Mouse (Mus musculus) cerebellum, adult 9-11 months (tissue): Measurements from ENCODE around the gene Arhgap23.
A peak's percentile ranks its signal among the peaks of the same experiment; 100 is the strongest.

Experiments used
- DNase-seq: peaks from one replicate; pipeline ENCODE4 v3.0.0; 2022

Arhgap23 gene

DNA sequence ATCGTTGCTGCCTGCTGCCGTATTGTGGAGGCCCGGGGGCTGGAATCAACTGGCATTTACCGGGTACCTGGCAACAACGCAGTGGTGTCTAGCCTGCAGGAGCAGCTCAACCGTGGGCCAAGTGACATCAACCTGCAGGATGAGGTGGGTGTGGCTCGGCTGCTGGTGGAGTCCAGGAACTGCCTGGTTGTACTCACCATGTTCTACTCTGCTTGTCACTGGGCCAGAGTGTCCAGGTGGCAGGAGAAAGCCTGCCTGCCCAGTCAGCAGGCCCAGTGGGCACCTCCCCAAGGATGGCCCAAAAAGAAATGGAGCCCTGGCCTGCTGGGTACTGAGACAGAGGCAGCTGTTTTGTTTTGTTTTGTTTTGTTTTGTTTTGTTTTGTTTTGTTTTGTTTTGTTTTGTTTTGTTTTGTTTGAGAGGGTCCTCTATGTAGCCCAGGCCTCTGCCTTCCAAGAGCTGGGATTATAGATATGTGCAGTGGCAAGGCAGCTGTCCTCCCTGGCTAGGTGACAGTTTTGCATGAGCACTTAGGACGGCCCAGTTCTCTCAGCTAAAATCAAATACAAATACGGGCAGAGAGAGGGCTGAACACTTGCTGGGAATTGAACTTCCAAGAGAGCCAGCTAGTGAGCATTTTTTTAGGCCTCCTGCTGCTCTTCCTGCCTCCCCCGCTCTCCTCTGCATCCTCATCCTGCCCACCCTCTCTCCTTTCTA lies 51.3 kb downstream of the Arhgap23 start:
- peak; percentile 96 for DNase-seq

DNA sequence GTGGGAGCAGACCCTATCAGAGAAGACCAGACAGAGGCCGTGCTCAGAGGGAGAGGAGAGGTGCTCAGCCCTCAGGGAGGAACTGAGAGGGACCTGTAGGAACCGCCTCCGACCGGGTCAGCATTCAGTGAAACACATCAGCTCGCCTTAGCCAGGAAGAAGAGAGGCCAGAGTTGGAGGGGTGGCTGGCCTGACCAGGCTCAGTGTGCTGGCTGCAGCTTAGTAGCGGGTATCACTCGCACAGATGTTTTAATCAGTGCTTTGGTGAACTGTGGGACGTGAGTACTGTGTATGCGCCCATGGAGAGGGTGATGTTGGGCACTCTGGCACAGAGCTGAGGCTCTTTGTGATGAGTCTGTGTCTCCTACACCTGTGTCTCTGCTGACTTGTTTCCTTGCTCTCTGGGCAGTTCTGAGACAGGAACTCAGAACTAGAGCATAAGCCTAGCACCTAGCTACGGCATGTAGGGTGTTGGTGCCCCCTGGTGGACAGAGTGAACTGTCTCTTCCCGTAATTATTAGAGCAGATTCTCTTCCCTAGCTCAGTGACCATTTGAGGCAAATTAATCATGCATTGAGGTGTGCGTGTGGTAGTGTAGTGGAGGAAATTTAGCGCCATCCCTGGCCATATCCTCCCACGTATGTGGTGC lies 53.4 kb downstream of the Arhgap23 start:
- DNase-seq: peak; percentile 87

DNA sequence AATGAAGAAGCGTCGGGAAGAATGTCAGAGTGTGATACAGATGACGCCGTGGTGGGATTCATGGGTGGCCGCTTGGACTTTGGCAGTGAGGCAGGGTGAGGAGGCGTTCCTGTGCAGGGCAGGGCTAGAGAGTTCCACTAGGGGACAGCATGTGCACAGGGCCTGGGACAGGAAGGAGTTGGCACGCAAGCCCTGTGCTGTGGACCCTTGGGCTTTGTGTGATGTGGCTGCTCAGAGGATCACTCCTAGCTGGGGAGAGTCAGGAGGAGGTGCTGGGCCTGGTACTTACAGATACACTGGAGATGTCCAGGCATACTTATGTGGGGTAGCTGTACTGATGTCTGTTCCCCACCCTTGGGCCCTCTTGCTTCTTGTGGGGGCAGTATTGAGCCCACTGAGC lies 54.5 kb downstream of the Arhgap23 start:
- peak; percentile 45 for DNase-seq

DNA sequence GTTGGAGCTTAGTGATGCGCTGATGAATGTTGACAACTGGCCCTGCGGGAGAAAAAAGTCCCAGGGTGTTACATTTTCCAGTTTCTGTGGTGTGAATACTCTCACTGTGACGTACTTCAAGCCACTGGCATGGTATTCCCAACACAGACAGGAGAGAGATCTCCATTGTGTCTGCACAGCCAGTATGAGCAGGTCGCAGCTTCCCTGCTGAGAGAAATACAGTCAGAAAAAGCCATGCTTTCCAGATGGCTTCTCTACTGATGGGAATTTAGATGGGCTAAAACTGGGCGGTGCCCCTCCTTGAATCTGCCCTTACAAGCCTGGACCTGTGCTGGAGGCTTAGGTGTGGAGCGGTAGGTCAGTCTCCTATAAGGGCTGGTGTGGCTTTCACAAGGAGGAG lies 55.9 kb downstream of the Arhgap23 start:
- no peak for DNase-seq

DNA sequence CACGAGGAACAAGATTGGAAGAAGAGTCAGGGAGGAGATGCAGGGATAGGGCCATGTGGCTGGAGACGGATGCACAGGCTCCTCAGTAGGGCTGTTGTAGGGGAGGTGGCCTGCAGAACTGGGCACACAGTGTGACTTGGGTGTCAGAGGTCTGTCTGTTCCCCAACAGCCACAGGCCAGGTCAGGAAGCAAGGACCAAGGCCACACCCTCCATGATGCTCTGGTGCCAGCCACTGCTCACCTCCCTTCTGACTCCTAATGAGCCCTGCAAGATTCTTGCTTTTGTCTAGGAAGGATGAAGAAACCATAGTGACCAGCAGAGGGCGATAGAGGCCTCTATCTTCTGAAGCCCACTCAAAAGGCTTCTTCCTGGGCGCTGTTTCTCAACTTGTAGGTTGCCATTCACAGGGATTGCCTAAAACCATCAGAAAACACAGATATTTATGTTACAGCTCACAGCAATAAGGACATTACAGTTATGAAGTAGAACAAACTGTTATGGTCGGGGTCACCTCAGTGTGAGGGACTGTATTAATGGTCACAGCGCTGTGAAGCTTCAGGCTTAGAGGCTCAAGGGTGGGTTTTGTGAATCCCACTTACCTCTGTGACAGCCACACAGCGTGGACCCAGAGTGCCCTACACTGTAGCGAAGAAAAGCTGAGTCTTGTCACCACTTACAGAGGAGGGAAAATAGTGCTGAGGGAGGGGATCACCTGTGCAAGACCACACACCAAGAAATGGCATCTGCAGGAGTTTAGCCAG lies 61.2 kb downstream of the Arhgap23 start:
- DNase-seq: peak; percentile 79

DNA sequence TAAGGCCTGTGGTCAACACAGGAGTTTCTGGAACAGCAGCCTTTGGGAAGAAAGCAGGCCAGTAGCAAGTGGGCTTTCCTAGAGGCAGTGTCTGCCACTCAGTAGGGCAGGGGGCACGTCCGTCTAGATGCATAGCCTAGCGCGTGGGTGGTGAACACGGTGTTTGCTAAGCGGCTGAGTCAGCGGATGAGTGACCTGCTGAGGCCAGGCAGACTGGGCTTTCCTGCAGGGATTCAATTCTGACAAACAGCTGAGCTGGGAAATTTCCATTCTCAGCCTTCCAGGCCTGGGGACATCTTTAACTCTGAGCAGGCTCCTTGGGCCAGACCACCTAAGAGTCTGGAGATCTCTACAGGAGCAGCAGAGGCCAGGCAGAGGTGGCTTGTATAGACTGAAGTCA lies 62.1 kb downstream of the Arhgap23 start:
- DNase-seq: peak; percentile 69

DNA sequence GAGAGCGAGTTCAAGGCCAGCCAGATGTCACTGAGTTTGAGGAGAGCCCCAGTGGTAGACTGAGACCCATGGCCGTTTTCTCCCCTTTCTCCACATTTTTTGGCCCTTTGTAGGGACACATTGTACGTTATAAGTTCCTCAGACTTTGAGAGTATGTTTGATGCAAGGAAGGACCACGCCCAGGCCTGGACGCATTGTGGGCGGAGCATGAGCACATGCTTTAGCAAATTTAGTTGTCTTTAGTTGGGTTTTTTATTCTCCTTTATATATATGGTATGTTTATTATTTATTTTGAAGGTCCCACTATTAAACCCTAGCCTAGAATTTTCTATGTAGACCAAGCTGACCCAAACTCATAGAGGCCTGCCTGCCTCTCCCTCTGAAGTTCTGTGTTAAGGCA lies 63.0 kb downstream of the Arhgap23 start:
- no peak for DNase-seq

DNA sequence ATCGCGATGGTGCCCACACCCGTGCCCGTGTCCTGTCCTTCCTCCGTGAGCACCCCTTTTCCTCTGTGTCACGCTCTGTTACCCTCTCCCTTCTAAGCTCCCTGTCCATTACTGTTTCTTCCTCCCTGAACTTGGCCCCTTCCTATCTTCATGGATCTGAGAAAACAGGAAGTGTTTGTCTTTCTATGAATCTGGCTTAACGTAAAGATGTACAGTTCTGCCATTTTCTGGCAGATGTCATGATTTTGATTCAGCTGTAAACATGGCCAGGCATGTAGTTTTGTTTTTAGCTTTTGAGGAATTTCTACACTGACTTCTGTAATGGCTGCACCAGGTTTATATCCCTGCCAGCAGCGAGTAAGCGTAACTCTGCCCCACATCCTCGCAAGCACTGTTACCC lies 63.8 kb downstream of the Arhgap23 start:
- no peak for DNase-seq

DNA sequence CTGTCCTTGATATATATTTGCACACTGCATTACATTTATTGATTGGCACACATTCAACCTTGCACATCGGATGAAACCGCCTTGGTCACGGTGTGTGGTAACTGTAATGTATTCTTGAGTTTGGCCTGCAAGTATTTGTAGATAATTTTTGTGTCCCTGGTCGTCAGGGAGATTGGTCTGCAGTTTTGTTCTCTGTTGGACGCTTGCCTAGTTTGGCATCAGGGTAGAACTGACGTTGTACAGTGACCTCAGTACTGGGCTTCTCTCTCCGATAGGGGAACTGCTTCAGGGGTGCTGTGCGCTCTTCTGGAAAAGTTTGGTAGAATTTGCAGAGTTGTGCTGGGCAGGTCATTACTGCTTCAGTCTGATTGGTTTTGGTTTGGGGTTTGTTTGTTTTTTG lies 64.5 kb downstream of the Arhgap23 start:
- no peak for DNase-seq

DNA sequence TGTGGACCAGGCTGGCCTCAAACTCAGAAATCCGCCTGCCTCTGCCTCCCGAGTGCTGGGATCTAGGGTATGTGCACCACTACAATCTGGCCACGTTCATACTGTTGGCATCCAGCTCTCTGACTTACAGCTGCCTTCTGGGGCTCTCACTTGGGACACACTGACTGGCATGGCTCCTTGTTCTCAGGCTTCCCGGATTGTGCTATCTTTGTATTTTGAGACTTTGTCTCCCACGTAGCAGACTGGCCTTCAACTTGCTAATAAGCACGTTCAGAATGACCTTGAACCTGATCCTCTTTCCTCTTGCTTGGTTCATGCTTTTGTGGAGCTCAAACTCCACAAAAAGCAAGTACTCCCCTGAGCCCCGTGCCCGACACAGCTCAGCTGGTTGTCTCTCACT lies 70.3 kb downstream of the Arhgap23 start:
- DNase-seq: no peak

DNA sequence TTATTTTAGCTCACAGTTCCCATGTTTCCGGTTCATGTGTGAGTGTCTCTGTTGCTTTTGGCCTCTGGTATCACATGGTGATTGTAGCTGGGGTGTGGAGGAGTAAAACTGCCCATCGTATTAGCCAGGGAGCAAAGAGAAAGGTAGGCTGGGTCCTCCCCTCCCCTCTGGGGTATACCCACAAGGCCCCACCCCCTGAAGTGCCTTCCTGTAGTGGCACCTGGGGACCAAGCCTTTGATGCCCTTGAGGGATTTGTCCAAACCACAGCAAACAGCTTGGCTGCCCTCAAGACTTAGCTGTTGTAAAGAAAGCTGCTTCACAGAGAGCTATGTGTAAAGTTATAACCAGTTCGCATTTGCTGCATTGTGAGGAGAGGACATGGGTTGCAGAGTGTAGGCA lies 72.3 kb downstream of the Arhgap23 start:
- DNase-seq: no peak

DNA sequence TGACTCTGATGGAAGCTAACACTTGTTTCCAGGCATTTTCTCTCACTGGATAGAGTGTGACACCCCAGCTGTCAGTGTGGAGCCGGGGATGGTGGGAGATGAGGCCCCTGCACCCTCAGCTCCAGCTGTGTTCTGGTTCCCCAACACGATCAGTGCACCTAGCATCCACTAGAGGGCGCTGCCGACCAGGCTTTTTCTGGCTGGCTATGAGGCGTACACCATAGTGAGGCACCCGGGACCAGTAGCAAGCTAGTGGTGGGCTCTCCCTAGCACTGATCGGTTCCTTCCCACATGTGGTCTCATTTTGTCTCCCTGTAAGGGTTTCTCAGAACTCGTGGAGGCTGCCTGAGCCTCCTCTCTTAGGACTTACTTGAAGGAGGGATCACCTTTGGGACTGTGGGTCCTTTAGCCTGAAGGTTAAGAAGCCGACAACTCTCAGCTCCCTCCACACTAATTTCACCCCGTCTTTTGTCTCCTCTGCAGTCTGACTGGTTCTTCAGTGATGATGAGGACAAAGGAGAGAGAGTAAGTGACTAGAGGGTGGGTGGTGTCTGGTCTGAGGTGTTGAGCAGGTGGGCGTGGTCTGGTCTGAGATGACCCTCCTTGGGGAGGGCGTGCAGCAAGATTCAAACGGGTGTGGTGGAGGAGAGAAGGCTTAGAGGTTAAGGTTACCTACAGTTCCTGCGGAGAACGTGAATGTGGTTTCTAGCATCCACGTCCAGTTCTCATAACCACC lies 74.4 kb downstream of the Arhgap23 start:
- DNase-seq: peak; percentile 72

DNA sequence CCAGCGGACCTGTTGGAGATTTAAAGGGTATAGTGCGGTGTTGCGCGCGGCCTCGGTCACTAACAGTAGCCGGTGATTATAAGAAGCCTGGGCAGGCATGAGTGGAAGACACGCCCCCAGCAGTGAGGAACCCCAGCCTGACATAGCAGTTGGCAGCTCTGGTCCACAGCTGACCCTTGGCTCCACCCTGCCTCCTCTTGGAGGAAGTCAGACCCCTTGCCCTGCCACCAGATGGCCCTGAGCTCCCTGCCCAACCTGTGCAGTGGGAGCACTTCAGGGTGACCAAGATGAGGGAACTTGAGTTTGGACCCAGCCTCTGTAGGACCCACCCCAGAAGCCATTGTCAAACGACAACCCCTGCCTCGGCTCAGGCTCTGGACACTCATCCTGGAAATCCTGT lies 76.3 kb downstream of the Arhgap23 start:
- no peak for DNase-seq

DNA sequence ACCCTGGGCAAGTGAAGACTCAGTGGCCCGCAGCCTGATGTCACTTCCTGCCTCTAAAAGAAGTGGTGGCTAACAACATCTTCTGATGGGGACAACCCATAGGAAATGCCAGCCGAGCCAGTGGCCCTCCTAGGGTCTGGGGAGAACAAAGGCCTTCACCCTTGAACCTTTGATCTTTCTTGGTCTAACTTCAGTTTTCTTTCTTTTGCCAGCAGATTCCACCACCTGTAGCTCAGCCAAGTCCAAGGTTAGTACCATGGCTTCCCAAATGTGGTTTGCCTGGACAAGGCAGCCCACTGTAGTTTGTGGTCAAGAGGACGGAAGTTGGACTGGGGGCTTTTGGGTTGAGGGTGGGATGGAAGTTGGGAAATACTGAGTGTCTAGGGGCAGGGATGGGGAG lies 77.5 kb downstream of the Arhgap23 start:
- DNase-seq: no peak

DNA sequence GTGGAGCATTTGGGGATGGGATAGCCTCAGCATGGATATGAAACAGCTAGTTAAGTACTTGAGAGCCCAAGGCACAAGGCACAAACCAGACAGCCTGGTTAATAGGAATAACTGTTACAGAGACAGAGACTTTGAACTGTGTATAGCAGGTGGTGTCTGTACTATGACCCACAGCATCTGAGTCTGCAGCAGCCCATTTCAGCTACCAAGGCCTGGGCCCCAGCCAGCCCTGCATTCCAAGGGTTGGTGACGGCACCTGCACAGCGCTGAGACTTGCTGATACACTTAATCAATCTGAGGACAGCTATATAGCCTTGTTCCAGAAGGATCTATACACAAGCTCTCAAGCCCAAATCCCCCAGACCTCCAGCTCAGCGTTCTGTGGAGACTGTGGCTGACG lies 82.2 kb downstream of the Arhgap23 start:
- no peak for DNase-seq

DNA sequence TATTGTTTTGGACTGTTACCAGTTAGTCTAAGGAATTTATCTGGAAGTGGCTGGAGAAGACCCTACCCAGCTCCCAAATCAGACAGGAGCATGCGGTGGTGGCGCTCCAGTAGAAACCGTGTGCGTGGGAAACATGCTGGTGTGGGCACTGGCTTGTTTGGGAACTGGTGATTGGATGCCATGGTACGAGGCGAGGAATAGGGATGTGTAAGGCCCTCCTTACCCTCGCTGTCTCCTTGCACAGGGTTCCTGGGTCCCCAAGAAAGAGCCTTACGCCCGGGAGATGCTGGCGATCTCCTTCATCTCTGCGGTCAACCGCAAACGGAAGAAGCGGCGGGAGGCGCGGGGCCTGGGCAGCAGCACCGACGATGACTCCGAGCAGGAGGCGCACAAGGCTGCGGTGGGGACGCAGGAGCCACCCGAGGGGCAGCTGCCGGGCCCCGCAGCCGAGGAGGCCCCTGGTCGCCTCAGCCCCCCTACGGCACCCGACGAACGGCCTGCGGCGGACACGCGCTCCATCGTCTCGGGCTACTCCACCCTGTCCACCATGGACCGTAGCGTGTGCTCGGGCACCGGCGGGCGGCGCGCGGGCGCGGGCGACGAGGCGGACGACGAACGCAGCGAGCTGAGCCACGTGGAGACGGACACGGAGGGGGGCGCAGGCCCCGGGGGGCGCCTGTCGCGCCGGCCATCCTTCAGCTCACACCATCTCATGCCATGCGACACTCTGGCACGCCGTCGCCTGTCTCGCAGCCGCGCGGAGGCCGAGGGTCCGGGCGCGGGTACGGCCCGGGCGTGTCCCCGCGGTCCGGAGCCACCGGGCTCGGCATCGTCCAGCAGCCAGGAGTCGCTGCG lies 84.8 kb downstream of the Arhgap23 start, which contains the start of gene 4933428G20Rik:
Gene 4933428G20Rik, minus strand, starts transcription at position 476 of the 855 bp plus-strand sequence.
- no peak for DNase-seq

DNA sequence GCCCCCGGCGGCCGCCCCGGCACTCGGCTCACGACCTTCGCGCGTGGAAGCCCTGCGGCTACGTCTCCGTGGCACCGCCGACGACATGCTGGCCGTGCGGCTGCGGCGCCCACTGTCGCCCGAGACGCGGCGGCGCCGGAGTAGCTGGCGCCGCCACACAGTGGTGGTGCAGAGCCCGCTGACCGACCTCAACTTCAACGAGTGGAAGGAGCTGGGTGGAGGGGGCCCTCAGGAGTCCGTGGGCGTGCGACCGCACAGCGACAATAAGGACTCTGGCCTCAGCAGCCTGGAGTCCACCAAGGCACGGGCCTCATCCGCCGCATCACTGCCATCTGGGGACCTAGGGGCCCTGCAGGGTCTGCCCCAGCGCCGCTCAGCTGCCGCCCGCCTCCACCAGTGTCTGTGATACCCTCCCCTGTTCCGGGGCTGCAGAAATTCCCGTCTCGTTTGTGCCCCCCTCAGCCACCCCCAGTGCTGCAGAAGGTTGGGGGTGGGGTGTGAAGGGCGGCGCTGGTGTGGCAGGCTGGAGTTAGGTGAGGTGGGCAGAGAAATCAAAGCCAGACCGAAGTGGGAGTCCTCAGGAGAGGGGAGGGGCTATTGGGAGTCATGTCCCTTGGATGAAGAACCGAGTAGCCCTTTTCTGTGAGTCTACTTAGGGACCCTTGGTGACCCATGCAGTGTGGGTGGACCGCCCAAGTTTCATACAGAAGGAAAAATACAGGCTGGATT lies 85.6 kb downstream of the Arhgap23 start:
- DNase-seq: peak; percentile 26

DNA sequence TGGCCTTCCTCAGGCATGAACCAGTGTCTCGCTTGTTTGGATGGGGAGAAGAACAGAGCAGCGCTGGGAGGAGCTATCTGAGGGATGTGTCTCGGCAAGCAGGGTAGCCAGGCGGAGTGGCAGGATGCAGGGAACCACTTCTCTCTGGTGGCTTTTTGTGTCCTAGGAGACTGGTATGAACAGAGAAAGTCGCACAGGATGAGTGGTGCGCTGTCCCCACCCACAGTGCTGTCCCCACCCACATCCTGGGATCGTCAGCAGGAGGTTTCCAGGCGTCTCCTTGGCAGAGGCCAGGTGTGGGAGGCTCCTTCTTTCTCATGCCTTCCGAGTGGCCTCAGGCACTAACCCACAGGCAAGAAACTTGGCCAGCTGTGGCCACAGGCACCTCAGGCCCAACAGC lies 87.0 kb downstream of the Arhgap23 start:
- DNase-seq: no peak

DNA sequence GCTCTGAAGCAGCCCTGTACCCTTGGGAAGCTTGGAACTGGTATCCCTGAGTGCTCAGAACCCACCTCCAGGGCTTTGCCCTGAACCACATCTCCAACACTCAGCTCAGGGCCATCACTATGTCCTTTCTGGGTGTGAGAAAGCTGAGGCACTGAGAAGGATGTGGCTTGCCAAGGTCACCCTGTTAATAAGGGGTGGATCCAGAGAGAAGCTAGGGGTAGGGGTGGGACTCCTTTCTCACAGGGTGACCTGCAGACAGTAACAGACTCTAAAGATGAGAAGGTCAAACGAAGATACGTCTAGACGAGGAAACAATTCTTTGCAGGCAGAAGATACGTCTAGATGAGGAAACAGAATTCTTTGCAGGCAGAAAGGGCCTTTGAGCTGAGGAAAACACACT lies 87.5 kb downstream of the Arhgap23 start:
- no peak for DNase-seq

DNA sequence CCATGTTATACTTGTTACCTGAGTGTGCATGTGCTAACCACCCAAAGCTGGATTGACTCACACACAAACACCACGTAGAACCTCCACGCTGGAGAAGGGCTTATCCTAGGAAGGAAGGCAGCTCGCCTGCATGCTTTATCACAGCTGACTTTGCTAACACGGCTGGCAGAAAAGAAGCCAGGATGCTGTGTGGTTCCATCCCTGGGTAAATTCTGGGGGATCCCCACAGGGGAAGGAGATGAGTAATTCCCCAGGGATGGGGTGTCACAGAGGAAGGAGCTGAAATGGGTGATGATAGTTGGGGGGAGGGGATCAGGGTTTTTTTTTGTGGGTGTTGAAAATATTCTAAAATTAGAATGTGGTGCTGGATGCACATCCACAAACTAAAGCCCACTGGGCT lies 90.5 kb downstream of the Arhgap23 start:
- no peak for DNase-seq

DNA sequence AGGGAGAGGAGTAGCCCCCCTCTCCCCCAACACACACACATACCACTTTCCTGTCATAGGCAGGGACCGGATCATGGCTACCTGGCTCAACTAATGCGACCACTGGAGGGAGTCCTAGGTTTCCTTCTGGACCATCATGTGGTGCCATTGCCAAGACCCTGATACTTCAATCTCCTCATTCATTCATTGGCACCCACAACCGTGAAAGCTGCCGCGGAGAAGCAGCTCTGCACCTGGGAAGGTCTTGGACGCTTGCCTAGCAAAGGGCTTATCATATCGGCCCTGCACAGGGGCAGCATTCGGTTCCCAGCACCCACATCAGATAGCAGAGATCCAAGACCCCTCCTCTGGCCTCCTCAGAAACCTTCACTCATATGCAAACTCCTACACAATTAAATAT lies 91.0 kb downstream of the Arhgap23 start:
- DNase-seq: peak; percentile 56

DNA sequence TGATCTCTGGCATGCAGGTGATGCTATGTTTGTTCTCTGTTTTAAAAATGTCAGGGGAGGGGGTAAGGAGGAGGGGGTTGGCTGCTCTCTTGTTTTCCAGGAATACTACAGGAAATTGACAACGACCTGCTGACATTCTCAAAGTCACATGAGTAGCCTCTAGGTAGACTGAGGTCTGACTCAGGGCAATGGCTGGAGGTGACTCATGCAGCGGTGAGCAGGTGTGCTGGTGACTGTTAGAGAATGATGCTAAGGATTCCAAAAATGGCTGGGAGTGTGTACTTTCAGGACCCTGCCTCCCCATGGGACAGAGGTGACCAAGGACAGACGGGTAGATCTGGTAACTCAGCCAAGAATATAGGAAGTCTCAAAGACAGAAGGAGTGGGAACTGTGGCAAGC lies 92.9 kb downstream of the Arhgap23 start:
- peak; percentile 42 for DNase-seq
